Mouse (Mus musculus) small intestine, adult 2 months (tissue): ENCODE measurements around the gene Wdr92. TPM values are rescaled to one million over a fixed set of nuclear protein-coding genes. Genes with fewer than 3 reads are reported as not detected.

ENCODE experiments used
- H3K27ac ChIP-seq: fragments of 200-500 bp; 2 replicates; pipeline ENCODE4 v1.5.1; 2012; ENCODE audit warnings: low read depth, low read length, control low read depth, inconsistent platforms; ENCODE audit not compliant: insufficient read depth
- H3K27me3 ChIP-seq: fragments of 200-500 bp; 2 replicates; pipeline ENCODE4 v1.6.1; 2012; ENCODE audit warnings: mild to moderate bottlenecking, moderate library complexity, low read length, inconsistent platforms; ENCODE audit not compliant: control insufficient read depth, insufficient read depth
- H3K36me3 ChIP-seq: fragments of 200-500 bp; 2 replicates; pipeline ENCODE4 v1.6.1; 2012; ENCODE audit warnings: mild to moderate bottlenecking, low read length, control low read depth, inconsistent platforms; ENCODE audit not compliant: control insufficient read depth, insufficient read depth
- H3K4me1 ChIP-seq: fragments of 200-500 bp; 2 replicates; pipeline ENCODE4 v1.6.1; 2012; ENCODE audit warnings: low read length, inconsistent platforms, mixed read lengths; ENCODE audit not compliant: control insufficient read depth, insufficient read depth, insufficient read length
- H3K4me3 ChIP-seq: fragments of 200-500 bp; 2 replicates; pipeline ENCODE4 v1.5.1; 2012; ENCODE audit warnings: low read depth, mild to moderate bottlenecking, control low read depth, inconsistent platforms, low read length, moderate library complexity
- CTCF ChIP-seq: fragments of 200-500 bp; IDR thresholded peaks from 2 replicates; pipeline ENCODE4 v1.5.1; 2012; ENCODE audit warnings: low read depth, mild to moderate bottlenecking, control low read depth, inconsistent platforms, low read length, moderate library complexity, mixed read lengths; ENCODE audit not compliant: insufficient replicate concordance, insufficient read length; ENCODE audit errors: extremely low read depth
- POLR2A ChIP-seq: fragments of 200-500 bp; IDR thresholded peaks from 2 replicates; pipeline ENCODE4 v1.6.1; 2012; ENCODE audit warnings: low read depth, mild to moderate bottlenecking, control low read depth, inconsistent platforms, low read length, moderate library complexity
- WGBS: fragments of 180-500 bp; shearing (Covaris S2); methylation state at CpG from one replicate; pipeline ENCODE4 v1.1.7; 2018; 5-methylcytosine and 5-hydroxymethylcytosine counted together
- polyA plus RNA-seq: library from polyadenylated mRNA; depleted of rRNA; stranded (reverse); fragments of >200 nt; gene quantifications from 2 replicates; pipeline ENCODE4 v1.2.3, GENCODE M21; 2012; rRNA removed

Gene Wdr92
- polyA plus RNA-seq, 1 experiment = 3.3 TPM

- Histone ChIP-seq H3K27me3 (no peaks in the 10 kb centered on the region), H3K27ac (no peak overlapping the region), H3K4me3 (peak overlapping the region; percentile 89), H3K4me1 (peaks cover 3% of the 10 kb centered on the region), H3K36me3 (no peaks in the 10 kb centered on the region)
- 54% methylated on average over 8 of the region's 8 CpGs for WGBS
- TF ChIP-seq CTCF = no peak
Measured at GRCm38 (mm10) chr11:17256813-17257365, 75.0 kb downstream of the Wdr92 start.

DNA sequence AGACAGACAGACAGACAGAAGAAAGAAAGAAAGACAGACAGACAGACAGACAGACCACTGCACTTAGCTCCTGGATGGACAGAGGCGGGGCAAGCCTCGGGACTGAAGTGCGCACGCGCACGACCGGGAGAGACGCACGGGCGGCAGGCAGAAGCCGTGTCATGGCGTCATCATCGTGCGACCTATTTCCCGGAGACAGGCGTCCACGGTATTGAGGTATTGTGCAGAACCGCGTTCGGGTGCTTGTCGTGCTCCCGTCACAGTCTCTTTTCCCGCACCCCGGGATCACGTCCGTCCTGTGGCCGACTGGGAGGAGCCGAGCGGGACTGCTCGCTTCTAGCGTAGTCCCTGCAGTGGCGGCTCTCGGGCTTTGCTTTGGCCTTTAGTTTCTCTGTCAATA, 75.5 kb downstream of the Wdr92 start, which contains the start of gene C1d:
C1d (plus strand) TSS at position 137 of the 400 bp plus-strand sequence.
- no peak for TF ChIP-seq CTCF
- peak; percentile 56; the same call in 1 of the 2 replicates for TF ChIP-seq POLR2A
- under 1% methylated on average over 33 of the region's 33 CpGs for WGBS
- Histone ChIP-seq H3K27me3 (no peaks in the 10 kb centered on the region), H3K4me3 (peak within 1 kb of the TSS; percentile 89), H3K27ac (peak within 1 kb of the TSS; percentile 78), H3K36me3 (no peaks in the 10 kb centered on the region), H3K4me1 (peaks cover 3% of the 10 kb centered on the region)

GRCm38 (mm10) chr11:17257861-17258260, 76.0 kb downstream of the Wdr92 start:
- peak overlapping the region; percentile 78 for H3K27ac ChIP-seq
- H3K36me3 ChIP-seq = peaks cover 3% of the 10 kb centered on the region; the same call in 1 of the 2 replicates
- H3K27me3 ChIP-seq = no peaks in the 10 kb centered on the region
- no peak for TF ChIP-seq POLR2A
- under 1% methylated on average over 17 of the region's 17 CpGs for WGBS
- peaks cover 3% of the 10 kb centered on the region for H3K4me1 ChIP-seq
- H3K4me3 ChIP-seq = peak overlapping the region; percentile 89

DNA sequence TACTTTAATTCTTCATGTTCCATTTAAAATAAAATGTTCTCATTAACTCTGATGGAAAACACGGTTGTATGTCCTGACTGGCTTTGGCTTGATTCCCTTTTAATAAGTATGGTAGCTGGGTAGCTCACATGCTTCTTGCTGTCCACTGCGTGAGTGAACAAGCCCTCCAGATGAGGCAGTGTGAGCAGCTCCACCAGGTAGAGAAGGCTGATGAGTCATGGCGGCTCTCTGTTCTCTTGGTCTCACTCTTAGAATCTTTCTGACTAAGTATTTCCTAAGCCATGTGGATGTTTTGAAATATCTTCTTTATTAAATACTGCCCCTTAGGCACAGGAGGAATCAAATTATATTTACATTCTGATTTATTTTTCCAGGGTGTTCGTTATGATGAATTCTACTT, 85.3 kb downstream of the Wdr92 start:
- no peak overlapping the region for H3K27ac ChIP-seq
- no peak overlapping the region for H3K4me3 ChIP-seq
- WGBS = 91% methylated on average over 4 of the region's 4 CpGs

DNA sequence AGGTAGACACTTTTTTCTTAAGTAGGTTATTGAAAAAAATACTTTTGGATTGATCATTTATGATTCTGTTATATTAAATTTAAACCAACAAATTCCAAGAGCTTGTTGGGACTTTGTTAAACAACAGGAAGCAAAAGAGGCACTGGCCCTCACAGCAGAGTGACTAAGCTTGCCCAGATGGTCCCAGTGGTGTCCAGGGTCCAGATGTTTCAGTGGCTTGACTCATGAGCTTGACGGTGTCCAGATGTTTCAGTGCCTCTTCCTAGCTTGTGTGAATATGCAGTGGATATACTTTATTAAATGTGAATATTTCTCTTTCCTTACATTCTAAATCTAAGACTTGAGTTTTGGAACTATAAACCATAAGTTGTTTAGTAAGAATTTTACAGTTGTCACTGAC, 86.9 kb downstream of the Wdr92 start:
- no peak for TF ChIP-seq POLR2A
- TF ChIP-seq CTCF = no peak
- Histone ChIP-seq H3K4me3 (no peak overlapping the region), H3K36me3 (peaks cover 11% of the 10 kb centered on the region), H3K27me3 (no peaks in the 10 kb centered on the region), H3K4me1 (no peaks in the 10 kb centered on the region), H3K27ac (no peak overlapping the region)
- 84% methylated on average over 1 of the region's 1 CpGs for WGBS

More for the DNA sequence above, 85.3 kb downstream of the Wdr92 start:
- TF ChIP-seq CTCF (no peak), POLR2A (no peak)
- Histone ChIP-seq H3K36me3 (peaks cover 13% of the 10 kb centered on the region), H3K27me3 (no peaks in the 10 kb centered on the region), H3K4me1 (no peaks in the 10 kb centered on the region)

GRCm38 (mm10) chr11:17279959-17280358, 98.1 kb downstream of the Wdr92 start:
- 12% methylated on average over 9 of the region's 9 CpGs for WGBS
- no peaks in the 10 kb centered on the region for H3K4me1 ChIP-seq

More at GRCm38 (mm10) chr11:17279959-17280358, 98.1 kb downstream of the Wdr92 start:
- no peaks in the 10 kb centered on the region for H3K36me3 ChIP-seq
- no peak overlapping the region for H3K4me3 ChIP-seq
- TF ChIP-seq POLR2A = no peak
- TF ChIP-seq CTCF = no peak
- H3K27ac ChIP-seq = no peak overlapping the region
- H3K27me3 ChIP-seq = no peaks in the 10 kb centered on the region

Other genes starting within 250 kb of the Wdr92 start
- gene Fbxo48, start 230.7 kb upstream of the Wdr92 start, polyA plus RNA-seq = 0.16 and 0.18 TPM in 2 replicates
- gene Cnrip1, start 130.5 kb upstream of the Wdr92 start, polyA plus RNA-seq = 1.4 and 2.7 TPM in 2 replicates
- 0.24 and 0.33 TPM in 2 replicates for gene Plek, start 129.7 kb upstream of the Wdr92 start, polyA plus RNA-seq
- gene Ppp3r1, start 22.8 kb upstream of the Wdr92 start, polyA plus RNA-seq = 7.9 and 33.2 TPM in 2 replicates
- 1.5 and 1.8 TPM in 2 replicates for gene Pno1, start 29.5 kb downstream of the Wdr92 start, polyA plus RNA-seq
- gene C1d, start 75.5 kb downstream of the Wdr92 start, polyA plus RNA-seq = 0.09 and 1.5 TPM in 2 replicates